Mouse (Mus musculus) midbrain, embryonic 11.5 days (tissue): ENCODE results near the gene Cped1. TPM values are rescaled to one million over a fixed set of nuclear protein-coding genes. Genes with fewer than 3 reads are reported as not detected.
A peak's percentile ranks its signal among the peaks of the same experiment; 100 is the strongest.
"Not testable (repeated sequence)": the region's sequence is repeated elsewhere in the genome, so short reads cannot be mapped to it uniquely, and the experiment has no call there.

Experiments used
- ATAC-seq: fragments of 200-750 bp; cut with Nextera tagmentation; 2 replicates; pipeline ENCODE4 v1.8.0; 2017; ENCODE audit warnings: moderate TSS enrichment, moderate library complexity; ENCODE audit not compliant: low FRiP score
- DNase-seq: peaks from one replicate; pipeline ENCODE4 v3.0.0; 2015; ENCODE audit warnings: low spot score; ENCODE audit errors: missing footprints
- H3K27ac ChIP-seq: fragments of 300-500 bp; sonication (generic); 2 replicates; pipeline ENCODE4 v1.5.1; 2014; ENCODE audit warnings: low read depth, low read length
- H3K27me3 ChIP-seq: fragments of 300-500 bp; sonication (generic); 2 replicates; pipeline ENCODE4 v1.6.1; 2014; ENCODE audit warnings: mild to moderate bottlenecking, low read length, moderate library complexity, mixed read lengths; ENCODE audit not compliant: control insufficient read depth, insufficient read depth
- H3K36me3 ChIP-seq: fragments of 300-500 bp; sonication (generic); 2 replicates; pipeline ENCODE4 v1.6.1; 2014; ENCODE audit warnings: mild to moderate bottlenecking, low read length, moderate library complexity, mixed read lengths; ENCODE audit not compliant: control insufficient read depth, insufficient read depth
- H3K4me1 ChIP-seq: fragments of 300-500 bp; sonication (generic); 2 replicates; pipeline ENCODE4 v1.6.1; 2014; ENCODE audit warnings: low read length; ENCODE audit not compliant: control insufficient read depth, insufficient read depth
- H3K4me2 ChIP-seq: fragments of 300-500 bp; sonication (generic); 2 replicates; pipeline ENCODE4 v1.6.1; 2014; ENCODE audit warnings: mild to moderate bottlenecking, moderate library complexity
- H3K4me3 ChIP-seq: fragments of 300-500 bp; sonication (generic); 2 replicates; pipeline ENCODE4 v1.5.1; 2014; ENCODE audit warnings: low read depth, low read length
- H3K9ac ChIP-seq: fragments of 300-500 bp; sonication (generic); 2 replicates; pipeline ENCODE4 v1.6.1; 2014; ENCODE audit warnings: low read length
- H3K9me3 ChIP-seq: fragments of 300-500 bp; sonication (generic); 2 replicates; pipeline ENCODE4 v1.6.1; 2016; ENCODE audit warnings: low read length; ENCODE audit not compliant: control insufficient read depth
- WGBS: fragments of 180-500 bp; shearing (Covaris S2); extraction: QIAGEN DNeasy Blood & Tissue Kit; methylation state at CpG from one replicate; pipeline ENCODE4 v1.1.7; 2014; 5-methylcytosine and 5-hydroxymethylcytosine counted together
- polyA plus RNA-seq: library from polyadenylated mRNA; unstranded; fragments of >200 nt; fragmentation: Nextera tagmentation; extraction: Ambion mirVana; gene quantifications from 2 replicates; pipeline ENCODE4 v1.2.1, GENCODE M21; 2014

The Cped1 gene
- polyA plus RNA-seq, 1 experiment from 2014 or later: 9.6 TPM

GRCm38 (mm10) chr6:22102752-22103151 is 117.0 kb downstream of the Cped1 start:
- Histone ChIP-seq H3K27me3 (no peaks in the 10 kb centered on the region), H3K4me3 (no peak overlapping the region), H3K36me3 (no peaks in the 10 kb centered on the region), H3K27ac (no peak overlapping the region), H3K9ac (no peak overlapping the region), H3K4me2 (no peak overlapping the region), H3K9me3 (no peaks in the 10 kb centered on the region), H3K4me1 (peaks cover 2% of the 10 kb centered on the region; the same call in 1 of the 2 replicates)
- DNase-seq (peak; percentile 85), ATAC-seq (no peak)
- 84% methylated on average over 4 of the region's 4 CpGs for WGBS

GRCm38 (mm10) chr6:22103713-22104112 is 118.0 kb downstream of the Cped1 start:
- ATAC-seq: no peak
- 80% methylated on average over 3 of the region's 3 CpGs for WGBS
- Histone ChIP-seq H3K9me3 (no peaks in the 10 kb centered on the region), H3K36me3 (no peaks in the 10 kb centered on the region), H3K27ac (no peak overlapping the region), H3K4me1 (peaks cover 2% of the 10 kb centered on the region; the same call in 1 of the 2 replicates), H3K9ac (no peak overlapping the region), H3K4me2 (no peak overlapping the region), H3K27me3 (no peaks in the 10 kb centered on the region), H3K4me3 (no peak overlapping the region)
- DNase-seq: peak; percentile 65

- WGBS: 26% methylated on average over 8 of the region's 8 CpGs
- Histone ChIP-seq H3K36me3 (no peaks in the 10 kb centered on the region), H3K9me3 (no peaks in the 10 kb centered on the region), H3K9ac (no peak overlapping the region), H3K27ac (no peak overlapping the region), H3K27me3 (no peaks in the 10 kb centered on the region), H3K4me1 (peaks cover 2% of the 10 kb centered on the region; the same call in 1 of the 2 replicates), H3K4me2 (no peak overlapping the region), H3K4me3 (no peak overlapping the region)
- peak; percentile 87 for DNase-seq
- ATAC-seq: peak; percentile 81
Measured at GRCm38 (mm10) chr6:22104211-22104610, 118.5 kb downstream of the Cped1 start.

- Histone ChIP-seq H3K4me2 (no peak overlapping the region), H3K27ac (no peak overlapping the region), H3K36me3 (no peaks in the 10 kb centered on the region), H3K4me1 (no peaks in the 10 kb centered on the region), H3K27me3 (no peaks in the 10 kb centered on the region), H3K4me3 (no peak overlapping the region), H3K9me3 (no peaks in the 10 kb centered on the region), H3K9ac (no peak overlapping the region)
- ATAC-seq (no peak), DNase-seq (no peak)
- 89% methylated on average over 6 of the region's 6 CpGs for WGBS
Measured at GRCm38 (mm10) chr6:22114079-22114478, 128.4 kb downstream of the Cped1 start.

GRCm38 (mm10) chr6:22116679-22117078 is 131.0 kb downstream of the Cped1 start:
- WGBS: 84% methylated on average over 1 of the region's 1 CpGs
- no peak for ATAC-seq

GRCm38 (mm10) chr6:22122080-22122479 is 136.4 kb downstream of the Cped1 start:
- WGBS: 41% methylated on average over 12 of the region's 12 CpGs

More at GRCm38 (mm10) chr6:22116679-22117078, 131.0 kb downstream of the Cped1 start:
- Histone ChIP-seq H3K27ac (no peak overlapping the region), H3K27me3 (no peaks in the 10 kb centered on the region), H3K36me3 (no peaks in the 10 kb centered on the region), H3K4me2 (no peak overlapping the region), H3K9me3 (no peaks in the 10 kb centered on the region), H3K4me1 (no peaks in the 10 kb centered on the region), H3K9ac (no peak overlapping the region), H3K4me3 (no peak overlapping the region)
- DNase-seq: peak; percentile 67

GRCm38 (mm10) chr6:22122693-22123092 is 137.0 kb downstream of the Cped1 start:
- DNase-seq (peak; percentile 75), ATAC-seq (no peak)
- no peak overlapping the region for H3K4me2 ChIP-seq
- 79% methylated on average over 1 of the region's 1 CpGs for WGBS
- no peak overlapping the region for H3K4me3 ChIP-seq
- H3K9ac ChIP-seq: no peak overlapping the region
- H3K9me3 ChIP-seq: no peaks in the 10 kb centered on the region
- no peak overlapping the region for H3K27ac ChIP-seq
- H3K27me3 ChIP-seq: no peaks in the 10 kb centered on the region
- H3K4me1 ChIP-seq: no peaks in the 10 kb centered on the region
- no peaks in the 10 kb centered on the region for H3K36me3 ChIP-seq

More at GRCm38 (mm10) chr6:22122080-22122479, 136.4 kb downstream of the Cped1 start:
- Histone ChIP-seq H3K4me2 (no peak overlapping the region), H3K9me3 (no peaks in the 10 kb centered on the region), H3K36me3 (no peaks in the 10 kb centered on the region), H3K4me1 (no peaks in the 10 kb centered on the region), H3K27ac (no peak overlapping the region), H3K9ac (no peak overlapping the region), H3K27me3 (no peaks in the 10 kb centered on the region), H3K4me3 (no peak overlapping the region)
- peak; percentile 62; the same call in 1 of the 2 replicates for ATAC-seq
- DNase-seq: peak; percentile 91

- Histone ChIP-seq H3K4me2 (no peak overlapping the region), H3K4me1 (no peaks in the 10 kb centered on the region), H3K36me3 (no peaks in the 10 kb centered on the region), H3K9ac (no peak overlapping the region), H3K27me3 (no peaks in the 10 kb centered on the region), H3K4me3 (no peak overlapping the region), H3K9me3 (no peaks in the 10 kb centered on the region), H3K27ac (no peak overlapping the region)
- DNase-seq (peak; percentile 8), ATAC-seq (no peak)
- 62% methylated on average over 3 of the region's 3 CpGs for WGBS
Measured at GRCm38 (mm10) chr6:22123332-22123731, 137.6 kb downstream of the Cped1 start.

- not testable (repeated sequence) for H3K4me2 ChIP-seq, H3K36me3 ChIP-seq, H3K4me1 ChIP-seq, H3K4me3 ChIP-seq, H3K27me3 ChIP-seq, H3K27ac ChIP-seq, H3K9ac ChIP-seq, ATAC-seq, H3K9me3 ChIP-seq
- WGBS: 85% methylated on average over 24 of the region's 31 CpGs
- DNase-seq: peak; percentile 47
Measured at GRCm38 (mm10) chr6:22124575-22125330, 139.0 kb downstream of the Cped1 start.
